Mouse (Mus musculus) small intestine, adult 2 months (tissue): Measurements from ENCODE around the gene Itga2. TPM values are rescaled to one million over a fixed set of nuclear protein-coding genes. Genes with fewer than 3 reads are reported as not detected.

Source experiments
- H3K27ac ChIP-seq: fragments of 200-500 bp; 2 replicates; pipeline ENCODE4 v1.5.1; 2012; ENCODE audit warnings: low read depth, low read length, control low read depth, inconsistent platforms; ENCODE audit not compliant: insufficient read depth
- H3K27me3 ChIP-seq: fragments of 200-500 bp; 2 replicates; pipeline ENCODE4 v1.6.1; 2012; ENCODE audit warnings: mild to moderate bottlenecking, moderate library complexity, low read length, inconsistent platforms; ENCODE audit not compliant: control insufficient read depth, insufficient read depth
- H3K36me3 ChIP-seq: fragments of 200-500 bp; 2 replicates; pipeline ENCODE4 v1.6.1; 2012; ENCODE audit warnings: mild to moderate bottlenecking, low read length, control low read depth, inconsistent platforms; ENCODE audit not compliant: control insufficient read depth, insufficient read depth
- H3K4me1 ChIP-seq: fragments of 200-500 bp; 2 replicates; pipeline ENCODE4 v1.6.1; 2012; ENCODE audit warnings: low read length, inconsistent platforms, mixed read lengths; ENCODE audit not compliant: control insufficient read depth, insufficient read depth, insufficient read length
- H3K4me3 ChIP-seq: fragments of 200-500 bp; 2 replicates; pipeline ENCODE4 v1.5.1; 2012; ENCODE audit warnings: low read depth, mild to moderate bottlenecking, control low read depth, inconsistent platforms, low read length, moderate library complexity
- CTCF ChIP-seq: fragments of 200-500 bp; IDR thresholded peaks from 2 replicates; pipeline ENCODE4 v1.5.1; 2012; ENCODE audit warnings: low read depth, mild to moderate bottlenecking, control low read depth, inconsistent platforms, low read length, moderate library complexity, mixed read lengths; ENCODE audit not compliant: insufficient replicate concordance, insufficient read length; ENCODE audit errors: extremely low read depth
- POLR2A ChIP-seq: fragments of 200-500 bp; IDR thresholded peaks from 2 replicates; pipeline ENCODE4 v1.6.1; 2012; ENCODE audit warnings: low read depth, mild to moderate bottlenecking, control low read depth, inconsistent platforms, low read length, moderate library complexity
- WGBS: fragments of 180-500 bp; shearing (Covaris S2); methylation state at CpG from one replicate; pipeline ENCODE4 v1.1.7; 2018; 5-methylcytosine and 5-hydroxymethylcytosine counted together
- polyA plus RNA-seq: library from polyadenylated mRNA; depleted of rRNA; stranded (reverse); fragments of >200 nt; gene quantifications from 2 replicates; pipeline ENCODE4 v1.2.3, GENCODE M21; 2012

Gene Itga2
- polyA plus RNA-seq, 1 experiment = 1.2 TPM

GRCm38 (mm10) chr13:114854023-114854422 is 77.9 kb downstream of the Itga2 start:
- no peaks in the 10 kb centered on the region for H3K27me3 ChIP-seq
- no peak overlapping the region for H3K27ac ChIP-seq
- TF ChIP-seq POLR2A (no peak), CTCF (no peak)
- no peak overlapping the region for H3K4me3 ChIP-seq
- WGBS = 88% methylated on average over 6 of the region's 6 CpGs
- H3K36me3 ChIP-seq = peaks cover 3% of the 10 kb centered on the region; the same call in 1 of the 2 replicates
- H3K4me1 ChIP-seq = peaks cover 5% of the 10 kb centered on the region; the same call in 1 of the 2 replicates

GRCm38 (mm10) chr13:114853152-114853551 is 78.7 kb downstream of the Itga2 start:
- TF ChIP-seq POLR2A (no peak), CTCF (no peak)
- Histone ChIP-seq H3K27ac (peak overlapping the region; percentile 91; the same call in 1 of the 2 replicates), H3K36me3 (peaks cover 3% of the 10 kb centered on the region; the same call in 1 of the 2 replicates), H3K27me3 (no peaks in the 10 kb centered on the region), H3K4me1 (peaks cover 5% of the 10 kb centered on the region; the same call in 1 of the 2 replicates), H3K4me3 (no peak overlapping the region)
- 39% methylated on average over 2 of the region's 2 CpGs for WGBS

- H3K4me3 ChIP-seq = no peak overlapping the region
- H3K27me3 ChIP-seq = no peaks in the 10 kb centered on the region
- H3K36me3 ChIP-seq = peaks cover 9% of the 10 kb centered on the region
- H3K27ac ChIP-seq = peak overlapping the region; percentile 91
- no peak for TF ChIP-seq CTCF
- TF ChIP-seq POLR2A = no peak
- peaks cover 5% of the 10 kb centered on the region; the same call in 1 of the 2 replicates for H3K4me1 ChIP-seq
- WGBS = 21% methylated on average over 6 of the region's 6 CpGs
Observed at GRCm38 (mm10) chr13:114852264-114853111, 79.4 kb downstream of the Itga2 start.

GRCm38 (mm10) chr13:114848945-114849344 is 83.0 kb downstream of the Itga2 start:
- WGBS = 62% methylated on average over 3 of the region's 3 CpGs

GRCm38 (mm10) chr13:114845804-114846203 is 86.1 kb downstream of the Itga2 start:
- WGBS = 83% methylated on average over 6 of the region's 6 CpGs
- Histone ChIP-seq H3K4me3 (no peak overlapping the region), H3K27ac (peak overlapping the region; percentile 37; the same call in 1 of the 2 replicates), H3K27me3 (no peaks in the 10 kb centered on the region), H3K36me3 (peaks cover 22% of the 10 kb centered on the region), H3K4me1 (no peaks in the 10 kb centered on the region)
- no peak for TF ChIP-seq CTCF
- no peak for TF ChIP-seq POLR2A

More at GRCm38 (mm10) chr13:114848945-114849344, 83.0 kb downstream of the Itga2 start:
- Histone ChIP-seq H3K4me1 (peaks cover 5% of the 10 kb centered on the region; the same call in 1 of the 2 replicates), H3K36me3 (peaks cover 15% of the 10 kb centered on the region), H3K4me3 (no peak overlapping the region), H3K27me3 (no peaks in the 10 kb centered on the region), H3K27ac (0 out of 2 replicates have a peak overlapping the region, but pooled peaks have one; percentile 9)
- TF ChIP-seq CTCF (no peak), POLR2A (no peak)

GRCm38 (mm10) chr13:114843318-114843717 is 88.6 kb downstream of the Itga2 start:
- peaks cover 26% of the 10 kb centered on the region for H3K36me3 ChIP-seq
- 17% methylated on average over 1 of the region's 1 CpGs for WGBS
- no peaks in the 10 kb centered on the region for H3K27me3 ChIP-seq
- TF ChIP-seq POLR2A (no peak), CTCF (no peak)
- H3K27ac ChIP-seq = no peak overlapping the region
- no peaks in the 10 kb centered on the region for H3K4me1 ChIP-seq
- H3K4me3 ChIP-seq = no peak overlapping the region

- Histone ChIP-seq H3K27ac (no peak overlapping the region), H3K4me3 (no peak overlapping the region), H3K27me3 (no peaks in the 10 kb centered on the region), H3K36me3 (peaks cover 21% of the 10 kb centered on the region), H3K4me1 (no peaks in the 10 kb centered on the region)
- 82% methylated on average over 4 of the region's 4 CpGs for WGBS
- TF ChIP-seq POLR2A (no peak), CTCF (no peak)
Observed at GRCm38 (mm10) chr13:114840545-114840944, 91.4 kb downstream of the Itga2 start.
